Mouse (Mus musculus) embryonic fibroblast, embryonic 13.5 days (primary cell): ENCODE measurements around the gene Kif23. TPM values are rescaled to one million over a fixed set of nuclear protein-coding genes. Genes with fewer than 3 reads are reported as not detected.

Experiments
- H3K27ac ChIP-seq: 2 replicates; pipeline ENCODE4 v1.5.1; 2012; ENCODE audit warnings: low read length, control low read depth, inconsistent platforms; ENCODE audit not compliant: insufficient read depth
- H3K4me1 ChIP-seq: 2 replicates; pipeline ENCODE4 v1.6.1; 2011; ENCODE audit warnings: low read length; ENCODE audit not compliant: control insufficient read depth, insufficient read depth
- H3K4me3 ChIP-seq: 2 replicates; pipeline ENCODE4 v1.5.1; 2011; ENCODE audit warnings: mild to moderate bottlenecking, control low read depth, low read length; ENCODE audit not compliant: insufficient read depth
- CTCF ChIP-seq: IDR thresholded peaks from 2 replicates; pipeline ENCODE4 v1.5.1; 2011; ENCODE audit warnings: mild to moderate bottlenecking, control low read depth, low read length, moderate library complexity, borderline replicate concordance; ENCODE audit not compliant: insufficient read depth
- POLR2A ChIP-seq: IDR thresholded peaks from 2 replicates; pipeline ENCODE4 v1.6.1; 2011; ENCODE audit warnings: low read depth, mild to moderate bottlenecking, control low read depth, low read length, moderate library complexity
- polyA plus RNA-seq: library from polyadenylated mRNA; stranded (reverse); fragments of >200 nt; gene quantifications from 2 replicates; pipeline ENCODE4 v1.2.4, GENCODE M21; 2011; ENCODE audit warnings: low read depth; ENCODE audit not compliant: missing spikeins, insufficient read length

The Kif23 gene
- polyA plus RNA-seq, 1 experiment: 91.4 TPM

GRCm38 (mm10) chr9:61907621-61908295 is 38.8 kb downstream of the Kif23 start:
- H3K4me1 ChIP-seq: no peaks in the 10 kb centered on the region
- TF ChIP-seq CTCF: no peak
- no peak for TF ChIP-seq POLR2A
- no peak overlapping the region for H3K27ac ChIP-seq
- no peak overlapping the region for H3K4me3 ChIP-seq

- Histone ChIP-seq H3K27ac (no peak overlapping the region), H3K4me3 (no peak overlapping the region)
- no peak for TF ChIP-seq POLR2A
- peak; percentile 72; the same call in 1 of the 2 replicates for TF ChIP-seq CTCF
These were observed 39.7 kb downstream of the Kif23 start for GRCm38 (mm10) chr9:61906912-61907311.

GRCm38 (mm10) chr9:61905576-61905975 is 41.0 kb downstream of the Kif23 start:
- TF ChIP-seq POLR2A: no peak
- no peak for TF ChIP-seq CTCF
- Histone ChIP-seq H3K27ac (no peak overlapping the region), H3K4me3 (no peak overlapping the region), H3K4me1 (no peaks in the 10 kb centered on the region)

More at GRCm38 (mm10) chr9:61906912-61907311, 39.7 kb downstream of the Kif23 start:
- H3K4me1 ChIP-seq: no peaks in the 10 kb centered on the region

GRCm38 (mm10) chr9:61904201-61904600 is 42.4 kb downstream of the Kif23 start:
- Histone ChIP-seq H3K4me1 (no peaks in the 10 kb centered on the region), H3K4me3 (no peak overlapping the region), H3K27ac (no peak overlapping the region)
- TF ChIP-seq CTCF (no peak), POLR2A (no peak)

GRCm38 (mm10) chr9:61902445-61902844 is 44.1 kb downstream of the Kif23 start:
- H3K4me3 ChIP-seq: no peak overlapping the region
- no peaks in the 10 kb centered on the region for H3K4me1 ChIP-seq
- no peak for TF ChIP-seq CTCF
- TF ChIP-seq POLR2A: no peak
- H3K27ac ChIP-seq: no peak overlapping the region

GRCm38 (mm10) chr9:61901574-61901973 is 45.0 kb downstream of the Kif23 start:
- Histone ChIP-seq H3K4me1 (no peaks in the 10 kb centered on the region), H3K4me3 (no peak overlapping the region), H3K27ac (no peak overlapping the region)
- TF ChIP-seq CTCF: no peak

GRCm38 (mm10) chr9:61899804-61900203 is 46.8 kb downstream of the Kif23 start:
- TF ChIP-seq POLR2A: no peak
- peak; percentile 71 for TF ChIP-seq CTCF
- Histone ChIP-seq H3K4me3 (no peak overlapping the region), H3K4me1 (no peaks in the 10 kb centered on the region), H3K27ac (no peak overlapping the region)

GRCm38 (mm10) chr9:61898401-61898800 is 48.2 kb downstream of the Kif23 start:
- TF ChIP-seq CTCF: peak; percentile 86
- no peak for TF ChIP-seq POLR2A
- H3K4me3 ChIP-seq: no peak overlapping the region
- no peak overlapping the region for H3K27ac ChIP-seq
- no peaks in the 10 kb centered on the region for H3K4me1 ChIP-seq

GRCm38 (mm10) chr9:61895014-61895413 is 51.6 kb downstream of the Kif23 start:
- Histone ChIP-seq H3K4me1 (no peaks in the 10 kb centered on the region), H3K27ac (no peak overlapping the region), H3K4me3 (no peak overlapping the region)
- TF ChIP-seq POLR2A: no peak
- TF ChIP-seq CTCF: no peak

- H3K4me3 ChIP-seq: no peak overlapping the region
- H3K27ac ChIP-seq: no peak overlapping the region
- TF ChIP-seq CTCF: no peak
- no peak for TF ChIP-seq POLR2A
- no peaks in the 10 kb centered on the region for H3K4me1 ChIP-seq
These were observed 56.7 kb downstream of the Kif23 start for GRCm38 (mm10) chr9:61889855-61890254.

GRCm38 (mm10) chr9:61887661-61888379 is 58.8 kb downstream of the Kif23 start:
- no peaks in the 10 kb centered on the region for H3K4me1 ChIP-seq
- no peak overlapping the region for H3K4me3 ChIP-seq
- no peak for TF ChIP-seq POLR2A
- TF ChIP-seq CTCF: no peak
- H3K27ac ChIP-seq: no peak overlapping the region
